Mouse (Mus musculus): ENCODE results near the gene Slc24a2.

Gene Slc24a2

DNA sequence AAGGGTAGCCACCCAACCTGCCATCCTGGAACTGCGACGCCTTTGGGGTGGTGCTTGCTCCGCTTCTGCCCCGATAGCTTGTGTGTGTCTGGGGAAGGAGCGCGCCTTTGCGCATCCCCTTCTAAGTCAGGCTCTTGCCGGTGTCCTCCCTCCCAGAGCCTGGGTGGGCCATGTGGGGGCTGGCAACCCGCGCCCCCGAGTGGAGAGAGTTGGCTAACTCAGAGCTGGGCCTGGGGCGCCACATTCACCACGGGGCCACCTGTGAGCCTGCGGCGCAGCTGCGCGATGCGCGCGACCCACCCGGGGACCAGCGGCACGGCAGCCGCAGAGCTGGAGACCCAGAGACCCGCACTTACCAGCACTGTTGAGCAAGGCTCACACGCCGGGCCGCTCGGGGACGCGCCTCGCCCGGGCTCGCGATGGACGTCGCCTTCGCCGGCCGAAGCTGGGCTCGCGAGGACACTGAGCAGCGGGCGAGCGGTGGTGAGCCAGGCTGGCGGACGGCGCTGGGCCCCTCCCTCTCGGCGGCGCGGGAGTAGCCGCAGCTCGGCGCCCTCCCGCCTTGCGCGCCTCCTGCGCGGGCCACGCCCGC lies at the start of gene Slc24a2:
Gene Slc24a2, minus strand, starts transcription at position 518 of the 592 bp plus-strand sequence.
- DNase-seq (ENCODE audit: low read depth) = no peak

DNA sequence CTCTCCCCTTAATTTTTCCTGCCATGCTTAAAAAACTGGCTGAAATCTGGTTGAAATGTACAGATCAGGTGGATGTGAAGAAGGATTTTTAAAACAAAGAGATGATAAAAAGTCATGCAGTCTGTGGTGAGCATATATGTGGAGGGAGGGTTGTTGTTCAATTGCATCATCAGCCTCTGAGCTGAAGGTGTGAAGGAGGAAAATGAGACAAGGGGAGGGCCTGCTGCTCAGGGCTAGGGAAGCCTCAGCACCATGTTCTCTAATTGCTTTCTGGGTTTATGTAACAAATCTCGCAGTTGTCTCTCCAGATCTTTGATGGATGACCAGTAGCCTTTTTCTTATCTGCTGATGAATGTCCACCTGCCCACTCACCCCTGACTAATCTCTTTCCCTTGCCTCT lies 44.5 kb upstream of the Slc24a2 start:
- DNase-seq (ENCODE audit: low read depth) = no peak

DNA sequence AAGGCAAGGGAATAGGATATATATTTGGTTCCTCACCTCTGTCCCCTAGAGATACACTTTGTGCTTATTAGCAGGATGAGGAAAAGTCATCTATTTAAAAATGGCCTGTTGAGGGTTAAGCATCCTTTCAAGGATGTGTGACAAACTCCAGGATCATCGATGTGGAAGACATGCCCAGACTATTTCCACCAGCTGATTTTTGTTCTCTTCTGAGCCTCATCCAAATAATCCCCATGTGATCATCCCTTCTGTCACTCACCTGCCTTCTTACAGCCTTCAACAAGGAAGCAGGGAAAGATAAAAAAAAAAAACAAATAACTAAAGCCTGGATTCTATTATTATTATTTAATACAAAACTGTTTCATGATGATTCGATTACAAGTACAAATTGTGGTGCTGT lies 44.0 kb upstream of the Slc24a2 start:
- DNase-seq (ENCODE audit: low read depth) = no peak

DNA sequence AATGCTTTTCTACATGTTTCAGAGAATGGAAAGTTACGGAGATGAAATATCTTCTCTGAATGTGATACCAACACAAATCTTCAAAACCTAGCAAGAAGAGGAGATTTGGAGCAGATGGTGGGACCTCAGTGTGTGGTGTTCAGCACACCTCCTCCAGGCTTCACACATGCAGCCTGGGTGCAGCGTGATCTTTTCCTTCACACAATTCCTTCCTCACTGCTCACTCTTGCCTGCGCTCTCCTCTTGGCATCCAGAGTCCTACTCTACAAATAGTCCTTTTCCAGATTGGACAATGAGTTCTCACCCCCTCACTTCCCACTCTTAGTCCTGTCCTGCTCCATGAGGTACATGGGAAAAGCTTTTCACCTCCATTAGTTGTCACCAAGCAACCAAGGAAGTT lies 43.2 kb upstream of the Slc24a2 start:
- no peak for DNase-seq (ENCODE audit: low read depth)

DNA sequence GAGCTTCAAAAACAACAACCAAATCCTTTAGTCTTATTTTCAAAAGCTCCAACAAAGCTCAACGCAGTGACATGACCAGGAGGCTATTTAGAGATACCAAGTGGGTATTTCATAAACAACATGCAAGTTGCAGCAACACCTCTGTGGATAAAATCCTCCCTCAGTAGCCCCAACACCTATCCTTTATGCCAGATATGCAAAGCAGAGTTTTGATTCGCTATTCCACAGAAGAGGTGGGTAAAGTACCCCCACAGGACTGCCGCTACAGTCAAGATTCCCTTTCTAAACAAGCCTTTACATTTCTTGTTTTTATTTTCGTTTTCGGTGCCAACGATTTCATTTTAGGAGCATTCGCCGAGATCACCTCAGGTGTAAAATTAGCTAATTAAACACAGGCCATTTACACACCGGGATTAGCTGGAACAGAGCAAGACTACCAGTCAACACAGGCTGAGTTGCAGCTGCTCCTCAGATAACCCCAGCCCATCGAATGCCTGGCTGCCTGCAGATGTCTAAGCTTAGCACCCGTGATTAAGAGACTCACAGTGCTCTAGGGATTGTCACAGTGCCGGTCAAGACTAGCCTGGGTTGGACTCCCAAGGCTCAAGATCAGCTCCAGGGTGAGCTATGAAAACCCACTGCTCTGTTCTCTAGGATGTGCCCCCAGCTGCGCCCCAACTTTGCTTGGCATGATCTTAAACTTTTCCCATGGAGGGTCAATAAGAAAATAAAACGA lies 885 bp downstream of the Slc24a2 start:
- DNase-seq (ENCODE audit: low read depth) = no peak

DNA sequence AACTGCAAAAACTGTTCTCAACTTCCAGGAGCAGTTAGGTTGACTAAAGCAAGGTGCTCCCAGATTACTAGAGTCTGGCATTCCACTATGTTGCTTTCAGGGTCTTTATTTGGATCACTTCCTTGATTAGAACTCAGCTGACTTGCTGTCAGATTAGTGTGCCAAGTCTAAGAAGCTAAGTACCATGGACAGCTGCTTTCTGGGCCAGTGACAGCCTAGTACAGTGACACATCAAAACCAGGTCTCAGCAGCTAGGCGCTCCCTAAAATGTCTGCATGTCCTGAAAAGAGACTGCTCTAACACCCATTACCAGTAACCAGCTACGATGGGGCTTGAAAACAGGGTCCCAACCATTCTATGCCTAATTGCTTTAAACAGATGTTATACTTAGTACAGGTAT lies 8.7 kb downstream of the Slc24a2 start:
- DNase-seq (ENCODE audit: low read depth) = peak; percentile 3

DNA sequence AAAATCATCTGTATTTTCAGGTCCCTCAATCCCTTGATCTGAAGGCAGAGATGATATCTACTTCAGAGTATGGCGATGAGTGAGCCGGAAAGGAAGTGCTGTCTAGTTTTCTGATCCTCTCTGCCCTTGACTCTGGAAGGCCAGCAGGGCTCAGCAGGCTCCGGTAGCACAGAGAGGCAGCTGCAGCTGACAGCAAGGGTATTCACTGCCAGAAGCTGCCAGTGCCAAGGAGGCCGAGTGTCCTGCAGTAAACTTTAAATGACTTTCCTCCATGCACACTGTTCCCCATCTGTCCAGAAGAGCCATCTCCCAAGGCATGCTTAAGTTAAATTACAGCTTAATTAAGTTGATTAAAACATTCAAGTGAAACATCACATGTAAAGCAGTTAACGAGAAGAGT lies 12.1 kb downstream of the Slc24a2 start:
- no peak for DNase-seq (ENCODE audit: low read depth)

DNA sequence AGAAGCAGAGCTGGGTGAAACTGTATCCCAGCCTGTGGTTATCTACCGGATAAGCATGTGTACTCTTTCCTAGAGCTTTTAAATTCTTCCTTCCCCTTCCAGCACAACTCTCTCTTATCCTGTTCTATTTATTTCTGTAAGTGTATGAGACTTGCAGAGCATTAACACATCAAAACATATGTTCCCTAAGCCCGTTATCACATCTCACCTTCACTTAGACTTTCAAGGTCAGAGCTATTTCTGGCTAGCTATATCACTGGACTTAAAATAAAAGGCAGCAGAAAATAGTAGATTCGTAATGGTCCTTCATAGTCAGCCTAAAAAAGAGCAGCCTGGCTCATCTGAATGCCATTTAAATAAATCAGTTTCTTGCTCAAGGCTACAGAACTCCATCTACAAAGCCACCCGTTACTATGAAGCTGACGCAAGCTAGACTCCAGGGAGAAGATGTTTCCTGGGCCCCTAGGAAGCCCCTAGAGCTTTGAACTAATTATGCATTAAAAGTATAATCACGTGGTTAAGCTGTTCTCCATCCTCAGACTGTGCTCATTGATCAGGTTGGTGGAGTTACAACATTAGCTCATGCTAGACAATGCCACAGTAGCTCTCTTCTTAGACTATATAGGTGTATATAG lies 18.8 kb downstream of the Slc24a2 start:
- DNase-seq (ENCODE audit: low read depth) = no peak

DNA sequence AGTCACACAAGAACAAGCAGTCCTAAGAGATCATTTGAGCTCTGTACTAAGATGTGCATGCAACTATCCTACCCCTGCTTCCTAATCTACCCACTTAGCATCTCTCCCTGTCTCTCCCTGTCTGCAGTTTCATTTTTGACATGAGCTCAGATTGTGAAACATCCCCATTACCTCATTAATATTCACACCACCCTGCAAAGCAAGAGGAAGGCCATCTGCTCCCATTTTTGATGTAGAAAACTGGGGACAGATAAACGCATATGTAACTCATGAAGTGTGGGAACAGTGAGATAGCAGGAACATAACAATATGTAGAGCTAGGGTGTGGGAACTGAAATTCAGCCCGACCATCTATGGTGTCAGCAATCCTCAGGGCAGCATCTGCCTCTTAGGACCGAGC lies 19.7 kb downstream of the Slc24a2 start:
- DNase-seq (ENCODE audit: low read depth) = no peak

DNA sequence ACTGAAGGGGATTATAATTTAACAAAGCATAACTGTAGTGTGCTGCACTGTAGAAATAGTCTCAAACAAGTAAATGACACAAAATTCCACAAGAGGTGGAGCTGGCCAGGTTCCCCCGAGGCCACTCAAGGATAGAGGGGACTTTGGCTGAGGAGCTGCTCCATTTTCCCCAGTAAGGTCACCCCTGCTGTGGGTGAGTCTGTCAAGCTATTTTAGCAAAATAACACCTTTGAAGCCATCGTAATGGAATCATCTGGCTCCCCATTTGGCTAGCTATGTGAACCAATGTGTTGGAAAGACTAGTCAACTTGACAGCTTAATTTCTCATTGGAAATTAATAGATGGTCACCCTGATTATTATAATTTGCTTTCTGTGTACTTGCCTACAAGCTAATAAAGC lies 28.2 kb downstream of the Slc24a2 start:
- DNase-seq (ENCODE audit: low read depth) = no peak

DNA sequence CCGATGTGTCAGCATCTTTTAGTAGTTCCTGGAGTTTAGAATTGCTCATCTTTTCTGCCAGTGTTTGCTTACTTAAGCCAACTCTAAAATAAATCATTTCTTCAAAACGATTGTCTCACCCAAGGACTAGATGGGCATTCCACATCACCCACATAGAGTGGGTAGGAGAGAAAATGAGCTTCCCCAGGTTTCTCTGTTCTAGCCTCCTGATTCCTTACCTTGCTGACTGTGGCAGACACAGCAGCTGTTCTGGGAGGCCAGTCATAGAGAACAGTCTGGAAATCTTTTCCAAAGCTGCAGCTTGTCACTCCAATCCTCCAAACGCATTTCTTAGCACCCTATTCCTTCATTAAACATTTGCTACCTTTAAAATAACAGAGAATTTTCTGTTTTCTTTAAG lies 29.0 kb downstream of the Slc24a2 start:
- no peak for DNase-seq (ENCODE audit: low read depth)

DNA sequence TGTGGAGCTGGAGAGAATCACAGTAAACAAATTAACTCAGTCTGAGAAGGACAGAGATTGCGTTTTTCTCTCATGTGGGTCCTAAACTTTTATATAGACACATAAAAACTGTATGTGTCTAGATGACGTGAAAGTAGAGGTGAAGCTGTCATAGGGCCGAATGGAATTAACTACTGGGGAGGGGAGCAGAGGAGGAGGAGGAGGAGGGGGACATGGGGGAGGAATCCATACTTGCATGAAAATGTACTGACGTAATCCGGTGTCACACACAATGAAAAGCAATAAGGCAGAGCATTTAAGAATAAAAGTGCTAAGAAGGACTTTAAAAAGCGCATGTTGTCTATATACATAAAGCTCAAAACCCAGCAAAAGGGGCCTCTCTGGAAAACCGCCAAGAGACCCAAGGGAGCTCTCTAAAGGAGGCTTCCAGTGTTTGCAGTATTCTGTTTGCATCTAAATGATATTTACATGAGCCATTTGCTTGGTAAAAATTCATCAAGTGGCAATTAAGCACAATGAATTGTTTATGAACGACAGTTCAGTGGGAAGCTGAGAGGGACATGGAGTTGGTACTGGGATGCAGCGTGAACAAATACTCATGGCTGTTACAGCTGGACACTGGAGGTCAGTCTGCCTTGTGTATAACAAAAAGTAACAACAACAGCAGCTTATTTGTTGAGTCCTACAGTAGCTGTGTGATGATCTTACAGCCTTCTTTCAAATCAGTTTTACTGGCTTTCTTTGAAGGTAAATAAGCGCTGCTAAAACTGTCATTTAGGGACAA lies 45.9 kb downstream of the Slc24a2 start:
- DNase-seq (ENCODE audit: low read depth) = no peak

DNA sequence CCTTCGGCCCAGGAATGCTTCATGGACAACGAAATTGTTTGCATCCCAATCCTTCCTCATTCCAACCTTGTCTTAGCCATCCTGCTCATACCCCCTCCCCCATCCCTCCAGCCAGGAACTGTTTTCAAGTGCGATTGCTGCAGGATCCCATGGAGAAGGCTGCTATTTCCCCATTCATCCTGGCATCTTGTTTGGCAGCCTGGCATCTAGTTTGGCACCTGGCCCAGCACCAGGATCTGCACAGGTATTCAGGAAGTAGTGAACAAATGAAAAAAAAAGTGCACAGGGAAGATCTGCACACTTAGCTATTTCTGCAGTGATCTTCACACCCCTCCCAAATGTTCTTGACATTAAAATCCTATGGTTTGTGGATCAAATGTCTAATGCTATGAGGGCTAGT lies 53.2 kb downstream of the Slc24a2 start:
- no peak for DNase-seq (ENCODE audit: low read depth)

DNA sequence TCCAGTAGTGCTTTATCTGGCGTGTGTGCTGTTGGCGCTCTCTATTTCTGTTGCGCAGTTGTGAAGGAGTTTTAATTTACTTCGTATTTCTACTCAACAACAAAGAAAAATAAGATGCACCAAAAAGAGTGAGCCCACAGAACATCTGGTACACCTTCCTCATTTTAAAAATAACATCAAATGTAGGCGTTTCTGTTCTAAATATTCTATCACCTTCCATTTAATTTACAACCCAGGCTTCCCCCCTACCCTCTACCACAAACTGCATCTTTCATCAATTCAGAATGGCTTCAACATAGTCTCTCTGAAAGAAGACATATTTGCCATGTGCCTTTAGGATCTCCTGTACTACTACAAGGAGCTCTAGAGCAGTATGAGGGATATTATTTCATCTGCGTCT lies 66.3 kb downstream of the Slc24a2 start:
- no peak for DNase-seq (ENCODE audit: low read depth)

DNA sequence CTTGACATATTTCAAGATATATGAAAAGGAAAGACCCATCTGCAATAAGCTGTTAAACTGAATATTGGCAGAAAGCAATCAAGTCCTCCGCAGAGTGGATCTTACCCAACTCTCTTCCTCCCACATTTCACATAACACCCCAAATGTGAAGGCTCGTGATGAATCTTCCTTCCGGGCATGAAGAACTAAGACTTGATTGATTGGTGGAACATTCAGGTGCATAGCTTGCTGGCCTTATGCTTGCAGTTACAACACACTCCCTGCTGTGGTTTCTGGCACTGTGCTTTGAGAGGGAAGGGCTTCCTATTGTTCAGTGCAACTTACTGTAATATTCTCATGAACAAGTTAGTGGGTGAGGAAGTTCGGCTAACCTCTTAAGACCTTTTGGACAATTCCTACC lies 72.2 kb downstream of the Slc24a2 start:
- no peak for DNase-seq (ENCODE audit: low read depth)

DNA sequence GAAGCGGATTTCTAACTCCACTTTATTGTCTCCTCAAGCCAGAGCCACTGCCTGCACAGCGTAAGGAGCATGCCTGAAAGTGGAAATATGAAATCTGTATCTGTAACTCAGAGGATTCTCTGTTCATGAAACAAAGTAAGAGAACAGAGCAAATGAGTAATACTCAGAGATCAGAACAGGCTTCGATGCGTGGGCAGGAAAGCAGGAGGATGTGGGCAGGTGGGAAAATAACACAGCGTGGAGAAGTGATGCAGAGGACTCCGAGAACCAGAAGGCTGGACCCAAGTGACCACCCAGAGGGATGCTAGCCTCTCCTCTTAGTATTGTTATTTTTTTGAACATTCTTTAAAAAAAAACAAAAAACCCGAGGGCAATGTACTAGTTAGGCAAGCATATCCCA lies 78.3 kb downstream of the Slc24a2 start:
- DNase-seq (ENCODE audit: low read depth) = no peak

DNA sequence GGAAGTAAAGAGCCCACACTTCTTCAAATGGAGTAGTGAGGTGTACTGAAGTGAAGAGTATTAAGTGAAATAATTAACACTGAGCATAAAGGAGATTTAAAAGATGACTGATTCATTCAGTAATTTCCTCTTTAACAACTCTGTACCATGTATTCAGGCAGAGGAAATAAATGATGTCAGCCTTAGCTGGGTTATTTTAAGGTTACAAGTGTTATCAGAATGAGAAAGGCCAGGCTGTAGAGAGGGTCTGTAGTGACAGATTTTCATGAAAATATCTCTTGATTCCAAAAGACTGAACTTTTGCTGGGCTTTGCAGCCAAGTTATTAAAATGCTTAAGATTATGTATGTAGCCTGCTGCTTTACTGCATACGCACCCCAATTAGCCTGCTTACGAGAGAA lies 80.7 kb downstream of the Slc24a2 start:
- DNase-seq (ENCODE audit: low read depth) = no peak

DNA sequence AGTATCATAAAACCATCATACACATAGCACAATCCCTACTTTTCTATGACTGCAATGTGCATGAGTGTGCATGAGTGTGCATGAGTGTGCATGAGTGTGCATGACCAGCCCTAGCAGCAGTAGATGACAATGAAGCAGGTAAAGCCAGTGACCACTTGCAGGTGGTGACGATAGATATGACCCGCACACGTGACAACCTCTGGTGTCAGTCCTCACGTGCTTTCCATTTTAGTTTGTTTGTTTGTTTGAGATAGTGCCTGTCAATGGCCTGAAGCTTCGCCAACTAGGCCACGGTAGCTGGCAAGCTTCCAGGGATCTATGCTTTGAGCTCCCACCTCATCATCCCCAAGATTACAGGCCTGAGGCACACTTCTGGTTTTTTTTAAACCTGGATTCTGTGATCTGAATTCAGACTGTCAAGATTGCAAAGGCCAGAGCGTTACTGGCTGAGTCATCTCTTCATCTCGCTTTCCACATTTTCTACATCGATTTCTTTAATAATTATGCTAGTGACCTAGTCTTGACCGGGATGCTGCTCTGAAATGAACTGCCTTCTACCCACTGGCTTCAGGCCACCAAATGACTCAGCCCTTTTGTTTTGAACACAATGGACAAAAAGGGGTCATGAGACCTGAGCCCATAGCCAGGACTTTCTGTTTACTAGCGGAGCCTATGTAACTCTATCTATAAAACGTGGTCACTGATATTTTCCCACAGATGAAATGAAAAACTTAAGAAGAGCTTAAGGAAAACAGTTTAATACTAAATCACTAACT lies 88.5 kb downstream of the Slc24a2 start:
- no peak for DNase-seq (ENCODE audit: low read depth)

DNA sequence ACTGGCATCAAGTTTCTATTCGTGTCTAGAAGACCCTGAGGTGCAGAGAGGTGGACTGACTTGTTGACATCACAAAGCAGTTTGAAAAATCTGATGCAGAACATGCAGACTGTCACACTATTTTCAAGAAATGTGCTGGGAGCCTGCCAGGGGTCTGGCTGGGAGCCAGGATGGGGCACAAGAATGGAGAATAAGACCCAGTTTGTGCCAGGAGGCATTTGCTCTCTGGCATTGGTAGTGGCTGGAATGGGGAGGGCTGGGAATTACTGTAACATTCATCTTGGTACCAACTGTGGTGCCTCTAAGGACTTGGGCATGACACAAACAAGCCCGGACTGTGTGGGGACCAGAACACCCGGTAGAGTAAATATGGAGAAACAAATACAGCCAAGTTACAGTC lies 89.4 kb downstream of the Slc24a2 start:
- DNase-seq (ENCODE audit: low read depth) = no peak

DNA sequence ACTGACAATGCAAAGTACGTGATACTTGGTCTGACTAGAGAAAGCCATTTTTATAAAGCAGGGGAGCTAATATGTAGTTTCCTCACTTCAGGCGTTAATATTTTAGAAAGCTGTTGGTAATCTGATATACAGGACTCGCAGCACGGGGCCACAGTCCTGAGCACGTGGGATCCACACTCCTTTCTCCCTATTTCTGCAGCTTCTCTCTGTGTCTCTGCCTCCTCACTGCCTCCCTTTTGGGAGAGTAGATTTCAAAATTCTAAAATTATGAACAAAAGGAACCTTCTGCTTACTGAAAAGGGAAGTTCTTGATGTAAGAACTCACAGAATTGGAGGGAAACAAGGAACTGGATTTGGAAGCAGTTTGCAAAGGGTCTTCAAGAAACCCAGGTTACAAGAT lies 97.8 kb downstream of the Slc24a2 start:
- no peak for DNase-seq (ENCODE audit: low read depth)

DNA sequence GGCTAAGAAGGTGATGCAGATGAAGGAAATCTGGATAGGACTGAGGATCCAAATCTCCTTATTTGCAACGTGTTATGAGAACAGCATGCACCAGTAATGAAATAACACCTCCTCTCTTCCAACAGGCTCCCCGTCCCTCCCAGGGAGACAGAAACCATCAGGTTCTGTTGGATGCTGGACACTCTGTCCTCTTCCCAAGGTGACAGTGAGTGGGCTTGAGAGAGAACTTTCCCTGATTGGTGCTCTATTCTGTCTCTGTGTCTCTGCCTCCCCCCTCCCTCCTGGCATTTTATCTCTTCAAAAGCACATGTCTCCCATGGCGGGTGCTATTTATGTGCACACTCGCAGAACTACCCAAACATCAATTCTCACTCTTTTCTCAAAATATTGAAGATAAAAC lies 103.5 kb downstream of the Slc24a2 start:
- no peak for DNase-seq (ENCODE audit: low read depth)

DNA sequence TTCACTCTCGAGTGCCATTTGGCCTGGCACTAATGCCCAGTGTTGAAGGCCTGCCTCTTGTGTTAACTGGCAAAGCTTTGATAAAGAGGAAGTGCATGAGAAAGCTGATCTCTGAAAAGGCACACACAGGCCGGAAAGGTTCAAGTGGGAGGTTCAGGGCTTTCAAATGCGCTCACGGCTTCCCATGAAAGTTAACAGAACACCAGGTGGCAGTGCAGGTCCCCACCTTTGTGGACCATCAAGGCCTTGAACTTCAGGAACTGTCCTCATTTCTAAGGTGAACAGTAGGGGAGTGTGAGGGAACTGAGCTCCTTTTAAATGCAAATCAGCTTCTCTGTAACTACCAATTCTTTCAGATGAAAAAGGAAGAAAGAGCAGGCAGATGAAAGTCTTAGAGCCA lies 110.5 kb downstream of the Slc24a2 start:
- no peak for DNase-seq (ENCODE audit: low read depth)

Data from 416B (cell line).